Mouse (Mus musculus) heart, postnatal 4 days (tissue): Measurements from ENCODE around the gene Mtm1. TPM values are rescaled to one million over a fixed set of nuclear protein-coding genes. Genes with fewer than 3 reads are reported as not detected.
A peak's percentile ranks its signal among the peaks of the same experiment; 100 is the strongest.
"Not testable (repeated sequence)": the region's sequence is repeated elsewhere in the genome, so short reads cannot be mapped to it uniquely, and the experiment has no call there.

ENCODE experiments used
- DNase-seq: peaks from one replicate; pipeline ENCODE4 v3.0.0; 2021
- total RNA-seq, 2 experiments: library from RNA; stranded (reverse); gene quantifications; 2 replicates each; pipeline ENCODE4 v1.2.3; 2021

The Mtm1 gene
- total RNA-seq, 2 experiments from 2014 or later: 11.6 to 12.4 TPM

GRCm38 (mm10) chrX:71287088-71287487, 76.5 kb downstream of the Mtm1 start:
- no peak for DNase-seq

GRCm38 (mm10) chrX:71294191-71294590, 83.6 kb downstream of the Mtm1 start:
- no peak for DNase-seq

- DNase-seq: no peak
Measured at GRCm38 (mm10) chrX:71296005-71296404, 85.4 kb downstream of the Mtm1 start.

GRCm38 (mm10) chrX:71302148-71302547, 91.6 kb downstream of the Mtm1 start:
- DNase-seq: no peak

- peak; percentile 53 for DNase-seq
Measured at GRCm38 (mm10) chrX:71311229-71311628, 100.7 kb downstream of the Mtm1 start.

GRCm38 (mm10) chrX:71314380-71314779, 103.8 kb downstream of the Mtm1 start:
- no peak for DNase-seq

GRCm38 (mm10) chrX:71352033-71352432, 141.5 kb downstream of the Mtm1 start:
- DNase-seq: no peak

- no peak for DNase-seq
Measured at GRCm38 (mm10) chrX:71355331-71355730, 144.8 kb downstream of the Mtm1 start.

GRCm38 (mm10) chrX:71361793-71362192, 151.2 kb downstream of the Mtm1 start:
- DNase-seq: not testable (repeated sequence)

GRCm38 (mm10) chrX:71364062-71364461, 153.5 kb downstream of the Mtm1 start:
- DNase-seq: no peak

GRCm38 (mm10) chrX:71364554-71364991, 154.0 kb downstream of the Mtm1 start, which contains the start of gene Mtmr1:
TSS of gene Mtmr1 (plus strand) at chrX:71364760.
- peak; percentile 84 for DNase-seq

GRCm38 (mm10) chrX:71365011-71365410, 154.4 kb downstream of the Mtm1 start:
- DNase-seq: peak; percentile 31

Other genes with a start within 250 kb of the Mtm1 start
- 10 to 100 TPM; 11.6 to 11.8 TPM for gene Mamld1, start 160.5 kb upstream of the Mtm1 start, total RNA-seq
- 10 to 100 TPM; 25.2 to 26.8 TPM for gene Mtmr1, start 154.0 kb downstream of the Mtm1 start, total RNA-seq